Mouse (Mus musculus): ENCODE data around the gene Olfr1329.

DNA sequence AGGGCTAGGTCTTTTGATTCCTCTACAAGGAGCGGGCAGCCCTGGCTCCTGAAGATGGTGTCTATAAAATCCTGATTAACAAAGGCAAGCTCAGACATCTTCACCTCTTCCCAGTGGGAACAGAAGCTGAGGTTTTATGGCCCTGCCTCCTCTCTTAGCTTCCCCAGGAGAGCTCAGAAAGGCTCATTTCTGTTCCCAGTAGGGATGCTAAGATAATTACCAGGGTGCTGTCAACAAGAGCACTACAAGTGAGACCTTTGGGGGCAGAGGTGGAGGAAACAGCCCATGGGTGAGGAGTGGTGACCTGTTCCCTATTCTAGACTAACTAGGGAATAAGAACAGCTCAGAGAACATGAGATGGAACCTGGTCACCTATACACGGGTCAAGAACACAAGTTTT is 21.2 kb upstream of the Olfr1329 start, which contains the start of gene Olfr1328:
- TF ChIP-seq POLR2A (IDR thresholded peaks at IDR 0.05; ENCODE audit: low read depth, low read length) (no peak), CTCF (IDR thresholded peaks at IDR 0.05; ENCODE audit: extremely low read depth, insufficient read depth, insufficient read length, insufficient replicate concordance) (no peak)
